Mouse (Mus musculus) erythroblast, embryonic 14.5 days (primary cell): ENCODE data around the gene Gnmt.

ENCODE experiments used
- GATA1 ChIP-seq: IDR thresholded peaks from 2 replicates; pipeline ENCODE4 v1.6.1; 2012; ENCODE audit warnings: low read length, inconsistent platforms, mixed read lengths
- TAL1 ChIP-seq: IDR thresholded peaks from 3 replicates; pipeline ENCODE4 v1.6.1; 2012; ENCODE audit warnings: low read length, inconsistent platforms, mixed read lengths

DNA sequence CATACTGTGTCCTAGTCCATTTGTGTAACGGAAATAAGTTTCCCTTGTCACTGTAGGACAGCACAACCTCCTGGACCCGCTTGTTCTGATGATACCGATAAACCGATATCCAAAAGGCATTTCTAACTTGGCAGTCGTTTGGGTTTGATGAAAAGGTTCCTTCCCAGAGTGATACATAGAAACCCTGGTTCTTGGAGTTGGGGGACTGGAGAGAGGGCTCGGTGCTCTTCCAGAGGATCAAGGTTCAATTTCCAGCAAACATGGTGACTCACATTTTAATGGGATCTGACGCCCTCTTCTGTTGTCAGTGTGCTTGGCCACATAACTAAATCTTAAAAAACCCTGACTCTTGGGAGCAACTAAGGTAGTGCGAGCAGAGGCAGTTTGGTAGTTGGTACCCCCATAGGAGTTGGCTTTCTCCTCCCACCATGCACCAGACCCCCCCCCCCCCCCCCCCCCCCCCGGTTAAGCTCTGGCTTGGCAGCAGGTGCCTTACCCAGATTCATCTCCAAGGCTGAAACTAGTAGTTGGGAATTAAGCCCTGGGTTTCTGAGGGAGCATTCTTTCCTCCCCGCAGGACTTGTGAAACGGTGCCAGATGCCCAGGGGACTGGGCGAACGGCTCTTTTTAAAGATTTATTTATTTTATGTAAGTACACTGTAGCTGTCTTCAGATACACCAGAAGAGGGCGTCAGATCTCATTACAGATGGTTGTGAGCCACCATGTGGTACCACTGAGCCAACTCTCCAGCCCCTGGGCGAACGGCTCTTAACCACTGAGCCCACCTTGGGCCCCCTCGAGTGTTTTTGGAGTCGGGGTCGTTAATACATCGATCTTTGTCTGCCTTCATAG lies 44.5 kb upstream of the Gnmt start:
- TF ChIP-seq GATA1 = no peak
- TF ChIP-seq TAL1 = no peak
